Mouse (Mus musculus): ENCODE results near the gene Il27. TPM values are rescaled to one million over a fixed set of nuclear protein-coding genes. Genes with fewer than 3 reads are reported as not detected.
"Not testable (repeated sequence)": the region's sequence is repeated elsewhere in the genome, so short reads cannot be mapped to it uniquely, and the experiment has no call there.

The Il27 gene
- not detected in 2 replicates for polyA plus RNA-seq (2014; fragmentation: Nextera tagmentation; extraction: Ambion mirVana)

DNA sequence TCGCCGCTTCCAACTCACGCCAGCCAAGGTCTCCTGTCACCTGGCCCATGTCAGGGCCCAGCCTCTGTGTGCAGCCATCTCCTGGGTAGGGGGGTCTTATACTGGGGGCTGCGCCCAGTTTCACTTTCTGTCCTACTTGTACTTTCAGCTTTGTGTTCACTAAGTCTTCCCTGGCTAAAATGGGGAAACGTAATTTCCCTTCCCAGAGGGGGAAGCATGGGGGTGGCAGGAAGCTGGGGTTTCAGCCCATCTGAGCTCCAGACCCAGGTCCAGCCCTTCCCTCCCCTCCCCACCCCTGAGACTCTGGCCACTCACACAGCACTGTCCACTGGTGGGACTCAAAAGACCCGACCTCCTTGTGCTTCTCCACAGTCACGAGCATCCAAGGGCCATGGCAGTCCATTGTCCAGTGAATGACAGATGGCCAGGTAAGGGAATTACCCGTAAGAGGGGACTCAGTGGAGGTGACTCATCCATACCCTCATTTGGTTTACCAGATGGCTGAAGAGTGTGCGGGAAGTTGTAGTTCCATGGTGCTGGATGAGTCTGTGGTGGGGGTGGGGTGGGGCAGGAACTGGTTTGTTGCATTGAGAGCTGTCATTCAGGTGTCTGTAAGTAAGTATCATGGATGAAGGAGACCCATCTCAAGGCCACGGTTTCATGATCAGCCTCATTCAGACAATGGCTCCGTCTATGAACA is at the start of gene Il27:
Il27 (minus strand) TSS at position 80 of the 700 bp plus-strand sequence.
- Histone ChIP-seq H3K9me3 (replicated peaks; ENCODE audit: control insufficient read depth, low read length) (no peaks in the 10 kb centered on the region), H3K4me2 (no peak within 1 kb of the TSS), H3K4me3 (ENCODE audit: low read depth, low read length) (no peak within 1 kb of the TSS), H3K9ac (ENCODE audit: low read depth, low read length) (no peak within 1 kb of the TSS), H3K27ac (ENCODE audit: low read depth, low read length) (no peak within 1 kb of the TSS), H3K27me3 (ENCODE audit: control insufficient read depth, insufficient read depth, low read length) (peaks cover 6% of the 10 kb centered on the region), H3K4me1 (ENCODE audit: control insufficient read depth, insufficient read depth, low read length) (no peaks in the 10 kb centered on the region), H3K36me3 (ENCODE audit: control insufficient read depth, insufficient read depth, low read length) (no peaks in the 10 kb centered on the region)
- WGBS (ENCODE audit: insufficient replicate concordance) = 73% methylated on average over 11 of the region's 11 CpGs
- ATAC-seq (replicated peaks; ENCODE audit: insufficient number of reproducible peaks, low FRiP score, low TSS enrichment) = no peak

GRCm38 (mm10) chr7:126644345-126644744 is 49.6 kb upstream of the Il27 start:
- H3K27me3 ChIP-seq (ENCODE audit: control insufficient read depth, insufficient read depth, low read length) = no peaks in the 10 kb centered on the region
- H3K9me3 ChIP-seq (replicated peaks; ENCODE audit: control insufficient read depth, low read length) = no peaks in the 10 kb centered on the region
- no peak overlapping the region for H3K4me2 ChIP-seq
- H3K4me1 ChIP-seq (ENCODE audit: control insufficient read depth, insufficient read depth, low read length) = no peaks in the 10 kb centered on the region
- no peak overlapping the region for H3K9ac ChIP-seq (ENCODE audit: low read depth, low read length)
- WGBS (ENCODE audit: insufficient replicate concordance) = 66% methylated on average over 3 of the region's 3 CpGs
- no peak overlapping the region for H3K27ac ChIP-seq (ENCODE audit: low read depth, low read length)
- H3K36me3 ChIP-seq (ENCODE audit: control insufficient read depth, insufficient read depth, low read length) = no peaks in the 10 kb centered on the region
- no peak overlapping the region for H3K4me3 ChIP-seq (ENCODE audit: low read depth, low read length)
- no peak for ATAC-seq (replicated peaks; ENCODE audit: insufficient number of reproducible peaks, low FRiP score, low TSS enrichment)

- ATAC-seq (replicated peaks; ENCODE audit: insufficient number of reproducible peaks, low FRiP score, low TSS enrichment); H3K27ac ChIP-seq (ENCODE audit: low read depth, low read length): not testable (repeated sequence)
Observed at GRCm38 (mm10) chr7:126643244-126643617, 48.5 kb upstream of the Il27 start.

DNA sequence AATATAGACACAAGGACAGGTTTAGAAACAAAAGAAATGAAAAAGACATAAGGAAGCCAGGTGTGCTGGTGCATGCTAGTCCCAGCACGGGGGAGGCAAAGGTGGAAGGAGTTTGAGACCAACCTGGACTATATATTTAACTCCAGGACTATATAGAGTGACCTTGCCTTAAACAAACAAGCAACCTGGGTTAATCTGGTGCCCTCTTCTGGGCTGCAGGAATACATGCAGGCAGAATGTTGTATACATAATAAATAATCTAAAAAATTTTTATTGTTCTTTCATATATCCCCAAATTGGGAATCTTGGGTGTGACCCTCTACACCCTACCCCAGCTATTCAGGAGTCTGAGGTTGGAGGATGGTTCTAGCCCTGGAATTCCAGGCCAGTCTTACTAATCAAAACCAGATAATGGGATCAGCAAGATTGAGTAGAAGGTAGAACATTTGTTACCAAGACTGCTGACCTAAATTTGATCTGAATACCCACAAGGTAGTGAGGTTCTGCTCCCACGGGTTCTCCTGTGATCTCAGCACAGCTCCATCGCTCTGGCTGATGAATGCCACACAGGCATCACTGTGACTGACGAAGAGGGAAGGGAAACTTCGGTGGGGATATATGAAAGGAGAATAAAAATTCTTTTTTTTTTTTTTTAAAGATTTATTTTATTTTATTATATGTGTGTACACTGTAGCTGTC is 48.0 kb upstream of the Il27 start:
- Histone ChIP-seq H3K4me3 (ENCODE audit: low read depth, low read length) (no peak overlapping the region), H3K36me3 (ENCODE audit: control insufficient read depth, insufficient read depth, low read length) (no peaks in the 10 kb centered on the region), H3K9me3 (replicated peaks; ENCODE audit: control insufficient read depth, low read length) (no peaks in the 10 kb centered on the region), H3K4me1 (ENCODE audit: control insufficient read depth, insufficient read depth, low read length) (no peaks in the 10 kb centered on the region), H3K27me3 (ENCODE audit: control insufficient read depth, insufficient read depth, low read length) (0 out of 2 replicates have a peak, but pooled peaks cover 3% of the 10 kb centered on the region), H3K9ac (ENCODE audit: low read depth, low read length) (no peak overlapping the region), H3K4me2 (no peak overlapping the region), H3K27ac (ENCODE audit: low read depth, low read length) (no peak overlapping the region)
- no peak for ATAC-seq (replicated peaks; ENCODE audit: insufficient number of reproducible peaks, low FRiP score, low TSS enrichment)
- WGBS (ENCODE audit: insufficient replicate concordance) = 68% methylated on average over 5 of the region's 5 CpGs

More at GRCm38 (mm10) chr7:126643244-126643617, 48.5 kb upstream of the Il27 start:
- 62% methylated on average over 3 of the region's 3 CpGs for WGBS (ENCODE audit: insufficient replicate concordance)
- not testable (repeated sequence) for H3K36me3 ChIP-seq (ENCODE audit: control insufficient read depth, insufficient read depth, low read length); H3K4me3 ChIP-seq (ENCODE audit: low read depth, low read length); H3K9ac ChIP-seq (ENCODE audit: low read depth, low read length); H3K4me1 ChIP-seq (ENCODE audit: control insufficient read depth, insufficient read depth, low read length); H3K9me3 ChIP-seq (replicated peaks; ENCODE audit: control insufficient read depth, low read length); H3K4me2 ChIP-seq; H3K27me3 ChIP-seq (ENCODE audit: control insufficient read depth, insufficient read depth, low read length)

DNA sequence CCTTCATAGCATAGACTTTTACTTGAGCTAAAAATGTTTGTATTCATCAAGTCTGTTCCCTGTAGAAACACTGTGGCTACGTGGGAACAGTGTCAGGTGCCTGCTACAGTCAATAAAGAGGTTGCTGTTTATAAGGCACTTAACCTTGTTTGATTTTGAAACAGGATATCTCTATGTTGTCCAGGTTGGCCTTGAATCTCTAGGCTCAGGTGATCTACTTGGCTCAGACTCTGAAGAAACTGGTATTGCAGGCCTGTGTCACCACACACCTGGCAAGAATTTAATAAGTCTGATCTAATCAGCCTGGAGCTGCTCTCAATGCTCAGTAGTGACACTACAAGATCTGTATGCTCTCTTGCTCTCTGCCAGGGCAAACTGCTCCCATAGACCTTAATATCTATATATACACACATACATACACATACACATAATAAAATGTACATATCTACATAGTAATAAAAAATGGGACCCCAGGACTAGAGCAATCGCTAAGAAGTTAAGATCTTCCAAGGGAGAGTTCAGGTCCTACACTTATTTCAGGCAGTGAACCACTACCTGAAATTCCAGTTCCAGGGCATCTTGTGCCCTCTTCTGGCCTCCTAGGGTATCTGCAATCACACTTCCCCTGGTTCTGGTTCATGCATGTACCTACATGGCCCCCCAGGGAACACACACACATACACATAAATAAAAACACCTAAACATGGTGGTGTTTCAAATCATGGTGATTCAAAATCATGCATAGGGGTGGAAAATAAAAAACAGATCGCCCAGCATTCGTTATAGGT is 42.2 kb upstream of the Il27 start:
- 0 out of 2 replicates have a peak, but pooled peaks cover 3% of the 10 kb centered on the region for H3K27me3 ChIP-seq (ENCODE audit: control insufficient read depth, insufficient read depth, low read length)
- no peaks in the 10 kb centered on the region for H3K4me1 ChIP-seq (ENCODE audit: control insufficient read depth, insufficient read depth, low read length)
- no peaks in the 10 kb centered on the region for H3K36me3 ChIP-seq (ENCODE audit: control insufficient read depth, insufficient read depth, low read length)
- ATAC-seq (replicated peaks; ENCODE audit: insufficient number of reproducible peaks, low FRiP score, low TSS enrichment) = no peak
- H3K4me2 ChIP-seq = no peak overlapping the region
- WGBS (ENCODE audit: insufficient replicate concordance) = 19% methylated on average over 4 of the region's 4 CpGs
- no peak overlapping the region for H3K27ac ChIP-seq (ENCODE audit: low read depth, low read length)
- H3K9me3 ChIP-seq (replicated peaks; ENCODE audit: control insufficient read depth, low read length) = no peaks in the 10 kb centered on the region
- no peak overlapping the region for H3K4me3 ChIP-seq (ENCODE audit: low read depth, low read length)
- no peak overlapping the region for H3K9ac ChIP-seq (ENCODE audit: low read depth, low read length)

DNA sequence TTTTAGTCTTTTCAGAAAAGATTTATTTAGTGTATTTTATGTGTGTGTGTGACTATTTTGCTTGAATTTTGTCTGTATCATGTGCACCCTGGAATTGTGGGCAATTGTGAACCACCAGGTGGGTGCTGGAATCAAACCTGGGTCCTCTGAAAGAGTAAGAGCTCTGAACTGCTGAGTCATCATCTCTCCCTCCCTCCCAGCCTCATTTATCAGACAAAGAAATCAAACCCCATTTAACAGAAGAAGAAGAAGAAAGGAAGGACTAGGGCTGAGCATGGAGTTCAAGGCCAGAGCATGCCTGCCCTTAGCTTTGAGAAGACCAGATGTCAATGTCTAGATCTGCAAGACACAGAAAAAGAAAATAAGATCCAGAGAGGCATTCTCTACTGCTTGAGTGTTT is 40.6 kb upstream of the Il27 start:
- Histone ChIP-seq H3K4me2 (no peak overlapping the region), H3K9me3 (replicated peaks; ENCODE audit: control insufficient read depth, low read length) (no peaks in the 10 kb centered on the region), H3K27ac (ENCODE audit: low read depth, low read length) (no peak overlapping the region), H3K4me3 (ENCODE audit: low read depth, low read length) (no peak overlapping the region), H3K27me3 (ENCODE audit: control insufficient read depth, insufficient read depth, low read length) (0 out of 2 replicates have a peak, but pooled peaks cover 3% of the 10 kb centered on the region), H3K9ac (ENCODE audit: low read depth, low read length) (no peak overlapping the region), H3K36me3 (ENCODE audit: control insufficient read depth, insufficient read depth, low read length) (no peaks in the 10 kb centered on the region), H3K4me1 (ENCODE audit: control insufficient read depth, insufficient read depth, low read length) (no peaks in the 10 kb centered on the region)
- no peak for ATAC-seq (replicated peaks; ENCODE audit: insufficient number of reproducible peaks, low FRiP score, low TSS enrichment)

- Histone ChIP-seq H3K27me3 (ENCODE audit: control insufficient read depth, insufficient read depth, low read length) (no peaks in the 10 kb centered on the region), H3K27ac (ENCODE audit: low read depth, low read length) (no peak overlapping the region), H3K4me2 (no peak overlapping the region), H3K9ac (ENCODE audit: low read depth, low read length) (no peak overlapping the region), H3K4me3 (ENCODE audit: low read depth, low read length) (no peak overlapping the region), H3K4me1 (ENCODE audit: control insufficient read depth, insufficient read depth, low read length) (no peaks in the 10 kb centered on the region), H3K36me3 (ENCODE audit: control insufficient read depth, insufficient read depth, low read length) (no peaks in the 10 kb centered on the region), H3K9me3 (replicated peaks; ENCODE audit: control insufficient read depth, low read length) (no peaks in the 10 kb centered on the region)
- WGBS (ENCODE audit: insufficient replicate concordance) = 70% methylated on average over 2 of the region's 2 CpGs
- ATAC-seq (replicated peaks; ENCODE audit: insufficient number of reproducible peaks, low FRiP score, low TSS enrichment) = no peak
Observed at GRCm38 (mm10) chr7:126632478-126632877, 37.7 kb upstream of the Il27 start.

GRCm38 (mm10) chr7:126630824-126631518 is 36.2 kb upstream of the Il27 start, which contains the start of gene Nupr1:
Gene Nupr1, minus strand, starts transcription at chr7:126630861.
- H3K9me3 ChIP-seq (replicated peaks; ENCODE audit: control insufficient read depth, low read length) = no peaks in the 10 kb centered on the region
- H3K27me3 ChIP-seq (ENCODE audit: control insufficient read depth, insufficient read depth, low read length) = no peaks in the 10 kb centered on the region
- no peaks in the 10 kb centered on the region for H3K36me3 ChIP-seq (ENCODE audit: control insufficient read depth, insufficient read depth, low read length)
- no peak within 1 kb of the TSS for H3K4me3 ChIP-seq (ENCODE audit: low read depth, low read length)
- no peaks in the 10 kb centered on the region for H3K4me1 ChIP-seq (ENCODE audit: control insufficient read depth, insufficient read depth, low read length)
- no peak within 1 kb of the TSS for H3K4me2 ChIP-seq
- ATAC-seq (replicated peaks; ENCODE audit: insufficient number of reproducible peaks, low FRiP score, low TSS enrichment) = no peak
- WGBS (ENCODE audit: insufficient replicate concordance) = 85% methylated on average over 4 of the region's 4 CpGs
- no peak within 1 kb of the TSS for H3K27ac ChIP-seq (ENCODE audit: low read depth, low read length)
- H3K9ac ChIP-seq (ENCODE audit: low read depth, low read length) = no peak within 1 kb of the TSS
